Mouse (Mus musculus) stomach, embryonic 16.5 days (tissue): ENCODE measurements around the gene Smco3. TPM values are rescaled to one million over a fixed set of nuclear protein-coding genes. Genes with fewer than 3 reads are reported as not detected.

Experiments
- ATAC-seq: fragments of 200-750 bp; cut with Nextera tagmentation; 2 replicates; pipeline ENCODE4 v1.8.0; 2017; ENCODE audit warnings: moderate number of reproducible peaks, moderate TSS enrichment; ENCODE audit not compliant: insufficient read depth, low FRiP score
- H3K27ac ChIP-seq: fragments of 300-500 bp; sonication (generic); 2 replicates; pipeline ENCODE4 v1.5.1; 2014; ENCODE audit warnings: low read length
- H3K27me3 ChIP-seq: fragments of 300-500 bp; sonication (generic); 2 replicates; pipeline ENCODE4 v1.6.1; 2014; ENCODE audit warnings: low read length, control low read depth, mixed read lengths; ENCODE audit not compliant: control insufficient read depth, insufficient read depth
- H3K36me3 ChIP-seq: fragments of 300-500 bp; sonication (generic); 2 replicates; pipeline ENCODE4 v1.6.1; 2014; ENCODE audit warnings: low read length; ENCODE audit not compliant: control insufficient read depth, insufficient read depth
- H3K4me1 ChIP-seq: fragments of 300-500 bp; sonication (generic); 2 replicates; pipeline ENCODE4 v1.6.1; 2014; ENCODE audit warnings: low read length, control low read depth, mixed read lengths; ENCODE audit not compliant: control insufficient read depth, insufficient read depth
- H3K4me2 ChIP-seq: fragments of 300-500 bp; sonication (generic); 2 replicates; pipeline ENCODE4 v1.6.1; 2014; ENCODE audit warnings: low read depth, low read length, mixed read lengths
- H3K4me3 ChIP-seq: fragments of 300-500 bp; sonication (generic); replicated peaks from 2 replicates; pipeline ENCODE4 v1.5.1; 2014; ENCODE audit warnings: mild to moderate bottlenecking, low read length
- H3K9ac ChIP-seq: fragments of 300-500 bp; sonication (generic); 2 replicates; pipeline ENCODE4 v1.6.1; 2014; ENCODE audit warnings: low read length
- H3K9me3 ChIP-seq: fragments of 300-500 bp; sonication (generic); replicated peaks from 2 replicates; pipeline ENCODE4 v1.6.1; 2016; ENCODE audit warnings: low read length, control low read depth; ENCODE audit not compliant: control insufficient read depth
- WGBS: fragments of 180-500 bp; shearing (Covaris S2); extraction: QIAGEN DNeasy Blood & Tissue Kit; methylation state at CpG from one replicate; pipeline ENCODE4 v1.1.7; 2014; 5-methylcytosine and 5-hydroxymethylcytosine counted together
- polyA plus RNA-seq: library from polyadenylated mRNA; unstranded; fragments of >200 nt; fragmentation: Nextera tagmentation; extraction: Ambion mirVana; gene quantifications from 2 replicates; pipeline ENCODE4 v1.2.1, GENCODE M21; 2015

The Smco3 gene
- polyA plus RNA-seq, 1 experiment from 2014 or later, result 2.2 TPM

DNA sequence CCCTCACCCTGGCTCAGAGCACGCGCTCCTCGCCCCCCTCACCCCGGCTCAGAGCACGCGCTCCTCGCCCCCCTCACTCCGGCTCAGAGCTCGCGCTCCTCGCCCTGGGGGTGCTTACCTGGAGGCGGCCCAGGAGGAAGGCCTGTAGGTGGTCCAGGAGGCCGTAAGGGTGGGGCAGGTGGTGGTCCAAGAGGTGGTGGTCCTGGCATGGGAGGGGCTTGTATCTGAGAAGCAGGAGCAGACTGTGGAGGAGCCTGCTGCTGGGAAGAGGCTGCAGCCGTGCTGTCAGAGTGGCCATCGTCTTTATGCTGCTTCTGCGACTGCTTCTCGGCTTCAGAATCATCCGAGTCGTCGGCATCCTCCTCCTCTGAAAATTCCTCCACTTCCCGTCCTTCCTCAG lies 18.4 kb downstream of the Smco3 start:
- H3K27ac ChIP-seq, result no peak overlapping the region
- no peaks in the 10 kb centered on the region for H3K27me3 ChIP-seq
- H3K4me2 ChIP-seq, result no peak overlapping the region
- H3K4me3 ChIP-seq, result no peak overlapping the region
- H3K9ac ChIP-seq, result no peak overlapping the region
- H3K4me1 ChIP-seq, result 0 out of 2 replicates have a peak, but pooled peaks cover 3% of the 10 kb centered on the region
- no peaks in the 10 kb centered on the region for H3K9me3 ChIP-seq
- 93% methylated on average over 21 of the region's 21 CpGs for WGBS
- no peak for ATAC-seq
- peaks cover 50% of the 10 kb centered on the region for H3K36me3 ChIP-seq

DNA sequence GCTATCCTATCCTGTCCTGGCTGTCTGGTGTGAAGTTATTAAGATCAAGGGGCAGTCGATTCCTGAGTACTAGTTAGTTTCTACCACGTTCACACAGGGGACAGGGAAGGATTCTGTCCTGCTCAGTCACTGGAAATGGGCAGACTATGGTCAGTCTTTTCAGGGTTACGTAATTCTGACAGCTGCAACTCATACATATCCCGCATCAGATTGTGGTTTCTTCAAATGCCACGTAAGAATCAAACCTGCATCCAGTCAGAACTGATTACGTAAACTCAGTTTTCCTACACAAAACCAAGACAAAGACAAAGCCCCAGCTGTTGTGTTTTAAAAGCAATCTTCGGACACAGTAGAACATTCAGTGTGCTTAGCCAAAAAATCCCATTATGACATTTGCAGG lies 19.9 kb downstream of the Smco3 start:
- Histone ChIP-seq H3K9me3 (no peaks in the 10 kb centered on the region), H3K4me3 (no peak overlapping the region), H3K4me2 (no peak overlapping the region), H3K36me3 (peaks cover 37% of the 10 kb centered on the region), H3K27me3 (no peaks in the 10 kb centered on the region), H3K9ac (no peak overlapping the region), H3K4me1 (0 out of 2 replicates have a peak, but pooled peaks cover 3% of the 10 kb centered on the region), H3K27ac (no peak overlapping the region)
- WGBS, result 94% methylated on average over 7 of the region's 7 CpGs
- ATAC-seq, result no peak

DNA sequence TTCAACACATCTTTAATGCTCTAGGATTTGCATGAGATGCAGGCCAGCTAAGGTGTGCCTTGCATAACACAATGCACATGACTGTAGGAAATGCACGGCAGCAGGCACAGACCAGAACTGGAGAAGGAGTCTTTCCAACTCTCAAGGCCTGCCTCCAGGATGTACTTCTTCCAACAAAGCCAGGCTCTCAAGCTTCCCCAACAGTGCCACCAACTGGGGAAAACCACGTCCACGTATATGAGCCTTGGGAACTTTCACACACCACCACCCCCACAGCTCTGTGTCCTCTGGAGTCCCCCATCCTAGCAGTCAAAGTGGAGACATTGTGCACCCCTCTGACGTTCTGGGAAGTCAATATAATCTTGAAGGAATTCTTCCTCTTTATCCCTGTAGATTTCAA lies 22.1 kb downstream of the Smco3 start:
- 35% methylated on average over 4 of the region's 4 CpGs for WGBS
- H3K27me3 ChIP-seq, result no peaks in the 10 kb centered on the region
- no peak overlapping the region for H3K4me3 ChIP-seq
- H3K4me2 ChIP-seq, result no peak overlapping the region
- H3K9ac ChIP-seq, result no peak overlapping the region
- peak overlapping the region; percentile 60; the same call in 1 of the 2 replicates for H3K27ac ChIP-seq
- H3K4me1 ChIP-seq, result 0 out of 2 replicates have a peak, but pooled peaks cover 11% of the 10 kb centered on the region
- ATAC-seq, result no peak
- H3K9me3 ChIP-seq, result no peaks in the 10 kb centered on the region
- peaks cover 25% of the 10 kb centered on the region for H3K36me3 ChIP-seq

DNA sequence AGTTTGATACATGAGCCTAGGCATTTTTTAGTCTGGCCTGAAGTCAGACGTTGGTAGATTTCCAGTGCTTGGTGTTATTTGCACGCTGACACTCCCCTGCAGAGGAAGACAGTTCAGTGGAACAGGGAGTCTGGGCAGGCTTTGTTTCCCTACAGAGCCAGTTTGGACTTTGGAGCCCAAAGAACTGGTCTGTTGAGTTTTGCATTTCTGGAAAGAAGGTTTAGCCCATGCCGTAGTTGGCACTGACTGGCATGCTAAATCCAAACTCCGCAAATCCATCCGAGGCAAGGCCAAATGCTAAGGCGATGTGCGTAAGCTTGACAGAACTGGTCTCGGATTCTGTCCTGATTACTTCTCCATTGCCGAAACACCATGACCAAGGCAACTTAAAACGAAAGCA lies 24.1 kb downstream of the Smco3 start:
- peaks cover 14% of the 10 kb centered on the region for H3K36me3 ChIP-seq
- H3K4me3 ChIP-seq, result no peak overlapping the region
- H3K27ac ChIP-seq, result peak overlapping the region; percentile 60
- H3K4me1 ChIP-seq, result 0 out of 2 replicates have a peak, but pooled peaks cover 17% of the 10 kb centered on the region
- 0 out of 2 replicates have a peak overlapping the region, but pooled peaks have one; percentile 19 for H3K9ac ChIP-seq
- ATAC-seq, result no peak
- 77% methylated on average over 10 of the region's 10 CpGs for WGBS
- H3K27me3 ChIP-seq, result no peaks in the 10 kb centered on the region
- no peaks in the 10 kb centered on the region for H3K9me3 ChIP-seq
- H3K4me2 ChIP-seq, result peak overlapping the region; percentile 92; the same call in 1 of the 2 replicates

DNA sequence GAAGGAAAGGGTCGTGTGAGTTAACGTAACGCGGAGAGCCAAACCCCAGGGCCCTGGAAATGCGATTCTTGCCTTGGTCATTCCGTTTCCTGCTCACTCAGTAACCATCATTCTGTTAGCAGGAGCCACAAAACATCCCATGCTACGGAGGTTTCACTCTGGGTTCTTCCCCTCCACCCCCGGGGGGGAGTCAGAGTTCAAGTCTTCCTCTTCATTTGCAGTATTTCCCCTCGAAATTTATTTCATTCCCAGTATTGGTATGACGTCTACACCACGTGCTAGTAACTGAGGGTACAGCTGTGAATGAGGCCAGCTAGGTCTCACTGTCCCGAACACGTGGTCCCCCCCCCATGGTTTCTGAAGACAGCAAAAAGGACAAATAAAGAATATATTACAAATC lies 25.6 kb downstream of the Smco3 start:
- Histone ChIP-seq H3K9ac (peak overlapping the region; percentile 84), H3K27me3 (no peaks in the 10 kb centered on the region), H3K27ac (no peak overlapping the region), H3K4me1 (peaks cover 21% of the 10 kb centered on the region), H3K9me3 (no peaks in the 10 kb centered on the region), H3K36me3 (peaks cover 4% of the 10 kb centered on the region), H3K4me2 (peak overlapping the region; percentile 92), H3K4me3 (peak overlapping the region; percentile 85)
- ATAC-seq, result no peak
- 66% methylated on average over 13 of the region's 13 CpGs for WGBS

DNA sequence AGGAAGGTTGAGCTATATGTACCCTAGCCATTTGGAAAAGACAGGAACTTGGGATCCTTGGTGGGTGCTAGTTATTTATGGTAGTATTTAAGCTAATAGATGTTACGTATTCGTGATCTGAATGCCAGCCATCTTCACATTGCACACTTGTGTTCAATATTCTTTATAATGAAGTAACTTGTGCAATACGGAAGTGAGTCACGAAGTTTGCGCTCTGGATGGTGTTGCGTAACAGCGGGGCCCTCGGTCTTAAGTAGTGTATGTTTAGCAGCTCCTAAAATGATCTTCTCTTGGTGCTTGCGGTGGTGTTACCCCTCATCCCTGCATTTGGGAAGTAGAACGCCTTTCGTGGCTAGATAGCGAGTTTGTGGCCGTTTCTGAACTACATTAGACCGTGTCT lies 26.2 kb downstream of the Smco3 start:
- peak overlapping the region; percentile 84 for H3K9ac ChIP-seq
- 21% methylated on average over 14 of the region's 14 CpGs for WGBS
- peaks cover 4% of the 10 kb centered on the region for H3K36me3 ChIP-seq
- H3K27ac ChIP-seq, result peak overlapping the region; percentile 84
- ATAC-seq, result no peak
- peaks cover 22% of the 10 kb centered on the region for H3K4me1 ChIP-seq
- H3K4me3 ChIP-seq, result peak overlapping the region; percentile 85
- H3K9me3 ChIP-seq, result no peaks in the 10 kb centered on the region
- peak overlapping the region; percentile 92 for H3K4me2 ChIP-seq
- H3K27me3 ChIP-seq, result no peaks in the 10 kb centered on the region

DNA sequence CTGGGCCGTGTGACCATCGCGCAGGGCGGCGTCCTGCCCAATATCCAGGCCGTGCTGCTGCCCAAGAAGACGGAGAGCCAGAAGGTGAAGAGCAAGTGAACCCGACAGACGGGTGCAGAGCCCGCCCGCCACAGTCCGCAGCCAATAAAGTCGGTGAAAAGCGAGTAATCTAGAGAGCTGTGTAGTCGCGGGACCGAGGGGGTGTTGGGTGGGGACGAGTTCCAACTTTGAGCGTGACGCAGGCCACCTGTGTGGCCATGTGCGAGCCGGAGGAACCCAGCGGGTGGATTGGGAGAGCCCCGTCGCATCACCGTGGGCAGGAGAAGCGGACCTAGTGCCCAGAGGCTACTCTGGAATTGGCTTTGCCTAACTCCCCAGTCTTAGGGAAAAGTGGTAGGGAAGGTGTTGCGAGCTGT lies 26.6 kb downstream of the Smco3 start:
- Histone ChIP-seq H3K36me3 (no peaks in the 10 kb centered on the region; the same call in 1 of the 2 replicates), H3K4me2 (peak overlapping the region; percentile 92), H3K27me3 (no peaks in the 10 kb centered on the region), H3K27ac (peak overlapping the region; percentile 84), H3K4me3 (peak overlapping the region; percentile 85), H3K9ac (peak overlapping the region; percentile 84), H3K4me1 (peaks cover 22% of the 10 kb centered on the region), H3K9me3 (no peaks in the 10 kb centered on the region)
- ATAC-seq, result no peak
- 1% methylated on average over 28 of the region's 28 CpGs for WGBS

DNA sequence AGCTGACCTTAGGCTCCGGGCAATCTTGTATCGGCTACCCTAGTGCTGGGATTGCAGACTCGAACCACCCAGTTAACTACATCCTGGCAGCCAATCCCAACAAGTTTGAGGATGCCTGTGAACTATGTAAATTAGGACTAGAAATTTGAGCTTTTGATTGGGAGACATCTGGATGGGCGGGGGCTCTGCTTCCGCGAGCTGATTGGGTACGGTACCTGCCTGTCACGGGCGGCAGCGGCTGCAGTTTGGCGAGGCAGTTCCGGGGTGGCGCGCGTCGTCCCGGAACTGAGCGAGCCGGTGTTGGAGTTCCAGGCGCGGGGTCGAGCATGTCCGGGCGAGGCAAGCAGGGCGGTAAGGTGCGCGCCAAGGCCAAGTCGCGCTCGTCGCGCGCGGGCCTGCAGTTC lies 27.2 kb downstream of the Smco3 start, which contains the start of gene H2afj:
Gene H2afj (plus strand): TSS at position 231 of the 404 bp plus-strand sequence.
- Histone ChIP-seq H3K4me3 (peak within 1 kb of the TSS; percentile 85), H3K4me2 (peak within 1 kb of the TSS; percentile 92), H3K27me3 (no peaks in the 10 kb centered on the region), H3K36me3 (no peaks in the 10 kb centered on the region; the same call in 1 of the 2 replicates), H3K9ac (peak within 1 kb of the TSS; percentile 84), H3K27ac (peak within 1 kb of the TSS; percentile 97), H3K4me1 (peaks cover 27% of the 10 kb centered on the region), H3K9me3 (no peaks in the 10 kb centered on the region)
- peak; percentile 88 for ATAC-seq
- WGBS, result under 1% methylated on average over 34 of the region's 34 CpGs

DNA sequence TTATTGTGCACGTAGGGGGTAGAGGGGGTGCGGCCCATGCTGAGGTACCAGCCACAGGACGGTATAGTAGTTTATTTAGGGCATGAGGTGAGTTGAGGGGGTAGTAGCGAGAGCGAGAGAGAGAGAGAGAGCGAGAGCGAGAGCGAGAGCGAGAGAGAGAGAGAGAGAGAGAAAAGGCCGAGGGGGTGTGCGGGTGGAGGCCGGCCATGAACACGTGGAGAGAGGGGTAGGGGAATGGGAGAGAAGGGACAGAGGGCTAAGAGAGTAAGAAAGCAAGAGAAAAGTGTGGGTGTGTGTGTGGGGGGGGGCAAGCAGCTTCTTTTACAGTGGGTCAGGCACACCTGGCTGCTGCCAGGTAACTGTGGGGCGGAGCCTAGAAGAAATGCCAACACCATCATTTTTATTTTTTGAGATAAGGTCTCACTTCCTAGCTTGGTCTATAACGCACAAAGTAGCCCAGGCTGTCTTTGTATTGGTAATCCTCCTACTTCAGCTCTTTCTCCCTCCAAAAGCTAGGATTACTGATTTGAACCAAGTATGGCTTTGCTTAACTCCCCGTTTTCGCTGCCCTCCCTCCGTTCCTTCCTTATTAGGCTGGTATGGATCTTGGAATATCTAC lies 27.7 kb downstream of the Smco3 start:
- 32% methylated on average over 18 of the region's 18 CpGs for WGBS
- ATAC-seq, result 0 out of 2 replicates have a peak, but pooled peaks have one; percentile 0
- H3K4me1 ChIP-seq, result peaks cover 29% of the 10 kb centered on the region
- H3K4me3 ChIP-seq, result peak overlapping the region; percentile 85
- peak overlapping the region; percentile 76 for H3K9ac ChIP-seq
- no peaks in the 10 kb centered on the region for H3K27me3 ChIP-seq
- H3K9me3 ChIP-seq, result no peaks in the 10 kb centered on the region
- peak overlapping the region; percentile 73 for H3K4me2 ChIP-seq
- H3K27ac ChIP-seq, result peak overlapping the region; percentile 97
- H3K36me3 ChIP-seq, result no peaks in the 10 kb centered on the region; the same call in 1 of the 2 replicates
